Mouse (Mus musculus): ENCODE measurements around the gene Chpf.

DNA sequence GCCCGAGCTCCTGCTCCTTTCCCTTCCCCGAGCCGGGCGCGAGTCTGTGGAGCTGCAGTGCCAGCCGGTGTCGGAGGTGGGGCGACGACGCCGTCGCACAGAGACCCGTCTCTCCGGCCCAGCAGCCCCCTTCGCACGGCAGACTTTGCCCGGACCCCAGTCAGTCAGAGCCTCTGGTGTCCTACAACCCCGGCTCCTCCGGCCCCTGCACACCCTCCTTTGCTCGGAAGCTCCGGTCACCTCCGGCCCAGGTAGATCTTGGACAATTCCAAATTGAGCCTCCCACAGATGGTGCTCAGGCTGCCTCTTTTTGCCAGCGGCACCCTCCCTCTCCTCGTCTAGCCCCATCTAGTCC, 505 bp upstream of the Chpf start:
- no peak for TF ChIP-seq CTCF (IDR thresholded peaks at IDR 0.05; ENCODE audit: borderline replicate concordance, insufficient read depth, low read depth, low read length)
- no peak for TF ChIP-seq POLR2A (IDR thresholded peaks at IDR 0.05; ENCODE audit: borderline replicate concordance, insufficient read depth, low read length)
